Mouse (Mus musculus): ENCODE results near the gene 6030468B19Rik.

DNA sequence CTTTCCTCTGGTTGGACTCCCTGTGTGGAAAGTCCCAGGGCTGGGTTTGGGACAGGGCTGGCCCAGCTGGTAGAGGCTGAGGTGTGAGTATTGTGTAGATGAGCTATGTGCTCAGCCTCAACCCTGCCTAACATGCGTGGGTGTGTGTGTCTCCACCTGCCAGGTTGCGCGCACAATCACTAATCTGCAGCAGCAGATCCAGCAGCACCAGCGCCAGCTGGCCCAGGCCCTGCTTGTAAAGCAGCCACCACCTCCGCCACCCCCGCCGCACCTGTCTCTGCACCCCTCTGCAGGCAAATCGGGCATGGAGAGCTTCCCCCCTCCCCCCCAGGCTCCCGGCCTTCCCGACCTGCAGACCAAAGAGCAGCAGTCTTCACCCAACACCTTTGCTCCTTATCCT lies 48.0 kb upstream of the 6030468B19Rik start:
- TF ChIP-seq TBP (IDR thresholded peaks at IDR 0.05; ENCODE audit: low read depth, low read length) (no peak), E2F4 (IDR thresholded peaks at IDR 0.05; ENCODE audit: borderline replicate concordance, low read depth, low read length) (no peak), MAX (IDR thresholded peaks at IDR 0.05; ENCODE audit: low read length) (no peak), POLR2A (IDR thresholded peaks at IDR 0.05; ENCODE audit: control insufficient read depth in 1 of 2, insufficient read depth in 1 of 2, low read depth in 1 of 2, low read length in 2 of 2, poor library complexity in 1 of 2) (no peak), ELF1 (IDR thresholded peaks at IDR 0.05; ENCODE audit: low read depth, low read length) (no peak), TAL1 (IDR thresholded peaks at IDR 0.05; ENCODE audit: low read length) (no peak)

All from MEL (cell line).